Mouse (Mus musculus) kidney, postnatal 0 days (tissue): Measurements from ENCODE around the gene Bcan. TPM values are rescaled to one million over a fixed set of nuclear protein-coding genes. Genes with fewer than 3 reads are reported as not detected.

Source experiments
- ATAC-seq: fragments of 200-750 bp; cut with Nextera tagmentation; replicated peaks from 2 replicates; pipeline ENCODE4 v1.8.0; 2017; ENCODE audit warnings: low read depth, moderate number of reproducible peaks, moderate TSS enrichment, moderate library complexity; ENCODE audit not compliant: low FRiP score
- DNase-seq: peaks from one replicate; pipeline ENCODE4 v3.0.0-alpha.2; 2016; ENCODE audit warnings: low spot score
- H3K27ac ChIP-seq: fragments of 300-500 bp; sonication (generic); 2 replicates; pipeline ENCODE4 v1.5.1; 2014; ENCODE audit warnings: mild to moderate bottlenecking
- H3K27me3 ChIP-seq: fragments of 300-500 bp; sonication (generic); 2 replicates; pipeline ENCODE4 v1.6.1; 2014; ENCODE audit warnings: low read length, mixed read lengths; ENCODE audit not compliant: insufficient read depth
- H3K36me3 ChIP-seq: fragments of 300-500 bp; sonication (generic); 2 replicates; pipeline ENCODE4 v1.6.1; 2014; ENCODE audit warnings: low read length, mixed read lengths; ENCODE audit not compliant: insufficient read depth
- H3K4me1 ChIP-seq: fragments of 300-500 bp; sonication (generic); replicated peaks from 2 replicates; pipeline ENCODE4 v1.6.1; 2014; ENCODE audit warnings: antibody characterized with exemption, low read length, mixed read lengths; ENCODE audit not compliant: insufficient read depth
- H3K4me2 ChIP-seq: fragments of 300-500 bp; sonication (generic); 2 replicates; pipeline ENCODE4 v1.6.1; 2014; ENCODE audit warnings: mild to moderate bottlenecking, low read length, moderate library complexity, mixed read lengths
- H3K4me3 ChIP-seq: fragments of 300-500 bp; sonication (generic); replicated peaks from 2 replicates; pipeline ENCODE4 v1.5.1; 2014; ENCODE audit warnings: low read depth, low read length
- H3K9ac ChIP-seq: fragments of 300-500 bp; sonication (generic); 2 replicates; pipeline ENCODE4 v1.6.1; 2014; ENCODE audit warnings: low read depth, low read length
- H3K9me3 ChIP-seq: fragments of 300-500 bp; sonication (generic); replicated peaks from 2 replicates; pipeline ENCODE4 v1.6.1; 2016; ENCODE audit warnings: low read length, inconsistent platforms, mixed read lengths
- CTCF ChIP-seq: IDR thresholded peaks from 2 replicates; pipeline ENCODE4 v1.5.1; 2016; ENCODE audit warnings: antibody characterized with exemption, low read depth, mild to moderate bottlenecking, moderate library complexity
- WGBS: fragments of 180-500 bp; shearing (Covaris S2); extraction: QIAGEN DNeasy Blood & Tissue Kit; methylation state at CpG from one replicate; pipeline ENCODE4 v1.1.7; 2014; 5-methylcytosine and 5-hydroxymethylcytosine counted together
- polyA plus RNA-seq: library from polyadenylated mRNA; unstranded; fragments of >200 nt; fragmentation: Nextera tagmentation; extraction: Ambion mirVana; gene quantifications from 2 replicates; pipeline ENCODE4 v1.2.1, GENCODE M21; 2015

The Bcan gene
- polyA plus RNA-seq, 1 experiment from 2014 or later: not detected

GRCm38 (mm10) chr3:87970184-87970938 lies 29.7 kb downstream of the Bcan start:
- Histone ChIP-seq H3K9me3 (no peaks in the 10 kb centered on the region), H3K4me2 (peak overlapping the region; percentile 84), H3K36me3 (no peaks in the 10 kb centered on the region), H3K4me1 (peaks cover 27% of the 10 kb centered on the region), H3K27ac (peak overlapping the region; percentile 71), H3K27me3 (no peaks in the 10 kb centered on the region), H3K9ac (0 out of 2 replicates have a peak overlapping the region, but pooled peaks have one; percentile 61), H3K4me3 (peak overlapping the region; percentile 53)
- TF ChIP-seq CTCF: peak; percentile 83
- ATAC-seq (no peak), DNase-seq (peak; percentile 83)
- 1% methylated on average over 21 of the region's 21 CpGs for WGBS

GRCm38 (mm10) chr3:87960586-87961191 lies 39.3 kb downstream of the Bcan start:
- H3K27me3 ChIP-seq: no peaks in the 10 kb centered on the region
- ATAC-seq (peak; percentile 97), DNase-seq (peak; percentile 99)
- H3K36me3 ChIP-seq: no peaks in the 10 kb centered on the region
- peak overlapping the region; percentile 85 for H3K4me2 ChIP-seq
- peak overlapping the region; percentile 68 for H3K9ac ChIP-seq
- H3K4me3 ChIP-seq: peak overlapping the region; percentile 42
- H3K4me1 ChIP-seq: no peaks in the 10 kb centered on the region; the same call in 1 of the 2 replicates
- H3K9me3 ChIP-seq: no peaks in the 10 kb centered on the region
- WGBS: under 1% methylated on average over 27 of the region's 27 CpGs
- peak overlapping the region; percentile 85 for H3K27ac ChIP-seq
- peak; percentile 98 for TF ChIP-seq CTCF

- WGBS: 6% methylated on average over 10 of the region's 10 CpGs
- ATAC-seq (no peak), DNase-seq (no peak)
- no peaks in the 10 kb centered on the region; the same call in 1 of the 2 replicates for H3K4me1 ChIP-seq
- no peaks in the 10 kb centered on the region for H3K9me3 ChIP-seq
- no peaks in the 10 kb centered on the region for H3K27me3 ChIP-seq
- H3K4me3 ChIP-seq: peak overlapping the region; percentile 42
- H3K27ac ChIP-seq: peak overlapping the region; percentile 85
- no peak for TF ChIP-seq CTCF
- H3K9ac ChIP-seq: peak overlapping the region; percentile 68
- H3K4me2 ChIP-seq: peak overlapping the region; percentile 85
- no peaks in the 10 kb centered on the region for H3K36me3 ChIP-seq
Measured at GRCm38 (mm10) chr3:87960191-87960585, 39.8 kb downstream of the Bcan start.

GRCm38 (mm10) chr3:87959371-87959770 lies 40.7 kb downstream of the Bcan start:
- no peak for TF ChIP-seq CTCF
- ATAC-seq (no peak), DNase-seq (no peak)
- no peaks in the 10 kb centered on the region for H3K9me3 ChIP-seq
- H3K27me3 ChIP-seq: no peaks in the 10 kb centered on the region
- no peak overlapping the region for H3K4me3 ChIP-seq
- WGBS: 65% methylated on average over 7 of the region's 7 CpGs
- H3K4me2 ChIP-seq: no peak overlapping the region
- no peaks in the 10 kb centered on the region for H3K36me3 ChIP-seq
- no peaks in the 10 kb centered on the region; the same call in 1 of the 2 replicates for H3K4me1 ChIP-seq
- H3K9ac ChIP-seq: no peak overlapping the region
- peak overlapping the region; percentile 68; the same call in 1 of the 2 replicates for H3K27ac ChIP-seq

- Histone ChIP-seq H3K4me1 (no peaks in the 10 kb centered on the region; the same call in 1 of the 2 replicates), H3K9me3 (no peaks in the 10 kb centered on the region), H3K9ac (no peak overlapping the region), H3K4me3 (no peak overlapping the region), H3K27me3 (no peaks in the 10 kb centered on the region), H3K36me3 (no peaks in the 10 kb centered on the region), H3K4me2 (no peak overlapping the region), H3K27ac (peak overlapping the region; percentile 68; the same call in 1 of the 2 replicates)
- ATAC-seq (no peak), DNase-seq (no peak)
- TF ChIP-seq CTCF: no peak
- 39% methylated on average over 1 of the region's 1 CpGs for WGBS
Measured at GRCm38 (mm10) chr3:87958967-87959366, 41.1 kb downstream of the Bcan start.

DNA sequence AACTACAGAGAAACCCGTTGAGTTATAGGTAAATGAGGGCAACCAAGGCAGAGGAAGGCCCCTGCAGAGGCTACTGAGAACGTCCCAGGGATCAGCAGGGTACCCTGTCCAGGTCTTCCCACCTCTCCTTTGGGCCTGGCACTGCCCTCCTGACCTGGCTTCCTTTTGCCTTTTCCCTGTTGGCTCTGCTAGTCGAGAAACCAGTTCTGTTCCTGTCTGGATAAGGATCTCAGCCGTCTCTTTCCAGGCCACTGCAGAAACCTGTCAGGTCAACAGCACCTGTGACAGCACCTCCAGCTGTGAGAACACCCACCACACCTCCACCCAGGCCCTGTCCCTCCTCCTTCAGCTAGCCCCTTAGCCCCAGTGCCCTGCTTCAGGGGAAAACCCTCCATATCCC lies 41.6 kb downstream of the Bcan start:
- 19% methylated on average over 4 of the region's 4 CpGs for WGBS
- no peaks in the 10 kb centered on the region for H3K27me3 ChIP-seq
- TF ChIP-seq CTCF: no peak
- no peaks in the 10 kb centered on the region; the same call in 1 of the 2 replicates for H3K4me1 ChIP-seq
- H3K36me3 ChIP-seq: no peaks in the 10 kb centered on the region
- peak overlapping the region; percentile 68 for H3K27ac ChIP-seq
- ATAC-seq: no peak
- no peak for DNase-seq
- H3K9ac ChIP-seq: no peak overlapping the region
- H3K9me3 ChIP-seq: no peaks in the 10 kb centered on the region
- H3K4me2 ChIP-seq: no peak overlapping the region
- no peak overlapping the region for H3K4me3 ChIP-seq
